Mouse (Mus musculus) G1E-ER4 (cell line): ENCODE data around the gene Clec1b. TPM values are rescaled to one million over a fixed set of nuclear protein-coding genes. Genes with fewer than 3 reads are reported as not detected.

Experiments
- GATA1 ChIP-seq: IDR thresholded peaks from one replicate; pipeline ENCODE4 v1.8.0; 2012; ENCODE audit warnings: low read length, inconsistent platforms
- polyA plus RNA-seq: library from polyadenylated mRNA; stranded (reverse); fragments of >175 nt; gene quantifications from 2 replicates; pipeline ENCODE4 v1.2.3, GENCODE M21; 2012

Gene Clec1b
- polyA plus RNA-seq, 1 experiment, result not detected

- no peak for TF ChIP-seq GATA1
These were observed 54.4 kb downstream of the Clec1b start, which contains the start of gene Clec1a for GRCm38 (mm10) chr6:129451411-129452039. Clec1a (minus strand) TSS chr6:129452000.

Other genes with a start within 250 kb of the Clec1b start
- gene Clec2d, start 216.7 kb upstream of the Clec1b start, polyA plus RNA-seq, result not detected in 2 replicates
- not detected in 2 replicates for gene Cd69, start 121.9 kb upstream of the Clec1b start, polyA plus RNA-seq
- not detected in 2 replicates for gene 4922502D21Rik, start 65.5 kb upstream of the Clec1b start, polyA plus RNA-seq
- gene Clec12a, start 54.6 kb upstream of the Clec1b start, polyA plus RNA-seq, result not detected in 2 replicates
- not detected in 2 replicates for gene Clec12b, start 11.4 kb upstream of the Clec1b start, polyA plus RNA-seq
- not detected in 2 replicates for gene Clec9a, start 11.6 kb downstream of the Clec1b start, polyA plus RNA-seq
- not detected in 2 replicates for gene Clec1a, start 54.7 kb downstream of the Clec1b start, polyA plus RNA-seq
- gene Olr1, start 109.9 kb downstream of the Clec1b start, polyA plus RNA-seq, result not detected in 2 replicates
- gene Tmem52b, start 115.3 kb downstream of the Clec1b start, polyA plus RNA-seq, result not detected in 2 replicates
- gene Gabarapl1, start 135.9 kb downstream of the Clec1b start, polyA plus RNA-seq, result 71.2 and 107 TPM in 2 replicates
- not detected in 2 replicates for gene Klre1, start 180.6 kb downstream of the Clec1b start, polyA plus RNA-seq
- gene Klrd1, start 194.5 kb downstream of the Clec1b start, polyA plus RNA-seq, result not detected in 2 replicates
- not detected in 2 replicates for gene Klrk1, start 226.6 kb downstream of the Clec1b start, polyA plus RNA-seq
- gene Klrc3, start 246.0 kb downstream of the Clec1b start, polyA plus RNA-seq, result not detected in 2 replicates